Mouse (Mus musculus): ENCODE results near the gene Vmn1r230.

Gene Vmn1r230

DNA sequence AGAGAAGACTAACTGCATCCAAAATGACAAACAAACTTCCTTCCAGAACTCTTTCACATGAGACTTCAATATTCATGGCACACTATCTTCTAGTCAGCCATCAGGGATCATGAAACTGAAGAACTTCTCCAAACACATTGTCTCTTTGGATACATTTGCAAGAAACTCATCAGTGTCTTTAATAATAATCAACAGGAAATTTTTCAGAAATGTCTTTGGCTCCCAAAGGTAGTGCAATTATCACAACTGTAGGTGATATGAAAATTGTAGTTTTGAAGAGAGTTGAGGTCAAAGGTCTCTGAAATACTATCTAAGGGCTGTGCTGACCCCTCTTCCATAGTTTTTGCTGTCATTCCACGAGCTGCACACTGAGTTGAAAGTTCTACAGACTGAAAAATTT is at the start of gene Vmn1r230:
Gene Vmn1r230 (plus strand): TSS at position 301 of the 400 bp plus-strand sequence.
- no peak for DNase-seq (ENCODE audit: low read depth, low spot score)

DNA sequence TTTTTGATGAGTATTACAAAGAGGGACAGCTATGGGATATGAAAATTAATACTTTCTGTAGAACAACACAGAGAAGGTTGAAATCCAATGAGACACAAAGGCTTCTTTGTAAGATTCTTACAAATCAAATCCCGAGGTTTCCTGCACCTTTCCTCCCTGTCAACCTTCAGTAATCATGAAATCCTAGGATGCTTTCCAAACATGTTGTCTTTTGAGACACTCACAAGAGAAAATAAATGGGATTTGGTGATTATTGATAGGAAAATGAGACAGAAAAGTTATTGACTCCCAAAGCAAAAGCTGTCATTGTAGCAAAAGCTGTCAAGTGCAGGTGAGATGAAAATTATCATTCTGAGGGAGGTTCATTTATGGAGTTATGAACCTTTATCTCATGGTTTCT is 29.0 kb upstream of the Vmn1r230 start, which contains the start of gene Vmn1r229:
Gene Vmn1r229 (plus strand): TSS at position 301 of the 400 bp plus-strand sequence.
- DNase-seq (ENCODE audit: low read depth, low spot score) = no peak
